Mouse (Mus musculus) mouse embryonic stem cell (cell line): ENCODE measurements around the gene Ucp2.

Experiments used
- in situ Hi-C, 2 experiments: fragments of 300-500 bp; cut with MboI; formaldehyde crosslinking; loops; 1 replicate in 1 of 2; 3 replicates in 1 of 2; pipeline ENCODE4 v1.14.3; 2019 to 2020; ENCODE audit warnings: low sequenced_read_pairs in 2 of 2, low pct_unique_long_range_greater_than_20kb in 1 of 2, mixed read lengths in 1 of 2; ENCODE audit not compliant: unreplicated experiment in 1 of 2

Ucp2 gene

DNA sequence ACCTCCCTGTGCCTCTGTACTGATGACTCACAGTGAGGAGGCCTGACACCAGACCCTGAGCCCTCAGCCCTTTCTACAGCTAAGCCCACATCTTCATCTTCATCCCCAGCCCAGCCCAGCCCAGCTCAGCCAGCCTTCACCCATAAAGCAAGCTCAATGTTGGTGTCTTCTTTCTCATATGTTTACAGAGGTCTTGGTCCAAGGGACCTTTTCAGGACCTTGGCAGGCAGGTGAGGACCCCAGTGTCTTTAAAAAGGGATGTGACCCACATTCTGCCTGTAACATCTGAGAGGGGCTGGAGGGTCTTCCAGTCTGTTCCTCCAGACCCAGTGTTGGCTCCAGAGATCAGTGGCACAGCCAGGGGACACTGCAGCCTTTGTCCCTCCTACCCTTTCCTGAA, 6.3 kb downstream of the Ucp2 start:
- in situ Hi-C loops: no loop called here

- in situ Hi-C loops: no loop called here
Observed at GRCm38 (mm10) chr7:100500276-100500977, 7.3 kb downstream of the Ucp2 start.

GRCm38 (mm10) chr7:100501027-100501843, 8.1 kb downstream of the Ucp2 start:
- in situ Hi-C loops: no loop called here

- in situ Hi-C loops: no loop called here
Observed at GRCm38 (mm10) chr7:100501844-100502373, 8.8 kb downstream of the Ucp2 start.

- in situ Hi-C loops: no loop called here
Observed at GRCm38 (mm10) chr7:100502374-100502922, 9.3 kb downstream of the Ucp2 start.

DNA sequence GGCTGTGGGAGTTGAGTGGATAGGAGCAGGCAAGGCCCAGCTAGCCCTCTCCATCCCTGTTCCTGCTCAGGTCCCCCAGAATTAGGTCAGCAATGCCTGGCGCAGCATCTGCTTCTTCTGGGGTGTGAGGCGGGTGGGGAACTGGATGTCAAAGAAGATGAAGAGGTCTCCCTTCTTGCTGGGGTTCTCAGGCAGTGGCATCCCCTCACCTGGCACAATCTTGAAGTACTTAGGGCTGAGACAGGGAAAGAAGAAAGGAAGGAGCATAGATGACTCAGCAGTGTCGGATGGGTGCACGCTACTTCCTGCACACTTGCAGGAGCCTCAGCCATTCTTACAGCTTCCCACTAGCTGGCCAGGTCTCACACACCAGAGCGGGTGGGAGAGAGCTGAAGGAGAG, 9.9 kb downstream of the Ucp2 start:
- in situ Hi-C loops: no loop called here

GRCm38 (mm10) chr7:100504740-100505487, 11.8 kb downstream of the Ucp2 start:
- in situ Hi-C loops: no loop called here

GRCm38 (mm10) chr7:100506494-100506893, 13.4 kb downstream of the Ucp2 start:
- in situ Hi-C loops: no loop called here

DNA sequence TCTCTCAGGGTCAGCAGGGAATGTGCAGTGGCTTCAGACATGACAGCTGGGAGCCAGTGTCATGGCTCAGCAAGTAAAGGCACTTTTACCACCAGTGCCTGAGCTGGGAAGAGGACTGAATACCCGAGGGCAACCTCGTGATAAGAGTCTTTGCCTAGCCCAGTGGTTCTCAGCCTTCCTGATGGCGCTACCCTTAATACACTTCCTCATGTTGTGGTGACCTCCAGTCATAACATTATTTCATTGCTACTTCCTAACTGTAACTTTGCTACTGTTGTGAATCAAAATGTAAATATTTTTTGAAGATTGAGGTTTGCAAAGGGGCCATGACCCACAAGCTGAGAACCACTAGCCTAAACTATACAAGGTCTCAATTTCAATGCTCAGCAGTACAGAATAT, 15.5 kb downstream of the Ucp2 start:
- in situ Hi-C loops: no loop called here

- in situ Hi-C loops: no loop called here
Observed at GRCm38 (mm10) chr7:100511602-100512001, 18.5 kb downstream of the Ucp2 start.

- in situ Hi-C loops: no loop called here
Observed at GRCm38 (mm10) chr7:100514573-100514972, 21.4 kb downstream of the Ucp2 start, which contains the start of gene Dnajb13. TSS of gene Dnajb13 (minus strand) at chr7:100514960.

DNA sequence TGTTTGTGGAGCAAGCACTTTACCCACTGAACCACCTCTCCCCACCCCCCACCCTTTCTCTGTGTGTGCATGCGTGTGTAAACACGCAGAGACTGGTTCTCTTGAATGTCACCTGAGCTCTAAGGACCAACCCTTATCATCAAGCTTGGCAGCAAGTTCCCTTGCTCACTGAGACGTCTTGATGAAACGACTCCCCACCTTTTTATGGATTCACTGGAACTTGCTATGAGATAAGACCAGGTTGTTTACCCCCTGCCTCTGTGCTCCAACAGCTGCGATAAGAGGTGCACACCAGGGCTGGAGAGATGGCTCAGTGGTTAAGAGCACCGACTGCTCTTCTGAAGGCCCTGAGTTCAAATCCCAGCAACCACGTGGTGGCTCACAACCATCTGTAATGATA, 27.1 kb downstream of the Ucp2 start:
- in situ Hi-C loops: no loop called here

DNA sequence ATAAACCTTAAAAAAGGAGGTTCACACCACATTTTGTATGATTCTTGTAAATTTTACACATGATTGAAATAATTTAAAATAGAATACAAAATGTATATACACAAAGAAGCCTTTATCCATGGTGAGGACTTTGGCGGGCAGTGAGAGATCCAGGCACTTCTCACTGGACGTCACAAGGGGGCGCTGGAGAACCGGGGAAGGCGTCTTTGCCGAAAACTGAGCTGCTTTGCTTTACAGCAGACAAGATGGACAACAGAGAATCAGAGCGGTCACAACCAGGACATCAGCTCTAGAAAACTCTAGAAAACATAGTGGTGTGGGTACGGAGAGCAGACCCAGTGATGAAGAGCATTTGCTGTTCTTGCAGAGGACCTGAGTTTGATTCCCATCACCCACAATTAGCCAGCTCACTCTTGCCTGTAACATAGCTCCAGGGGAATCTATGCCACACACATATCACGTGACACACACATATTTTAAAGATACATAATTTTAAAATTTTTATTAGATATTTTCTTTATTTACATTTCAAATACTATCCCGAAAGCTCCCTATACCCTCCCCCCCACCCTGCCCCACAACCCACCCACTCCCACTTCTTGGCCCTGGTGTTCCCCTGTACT, 27.6 kb downstream of the Ucp2 start:
- in situ Hi-C loops: no loop called here

GRCm38 (mm10) chr7:100522222-100522621, 29.1 kb downstream of the Ucp2 start:
- in situ Hi-C loops: no loop called here

GRCm38 (mm10) chr7:100524669-100525068, 31.5 kb downstream of the Ucp2 start:
- in situ Hi-C loops: no loop called here

DNA sequence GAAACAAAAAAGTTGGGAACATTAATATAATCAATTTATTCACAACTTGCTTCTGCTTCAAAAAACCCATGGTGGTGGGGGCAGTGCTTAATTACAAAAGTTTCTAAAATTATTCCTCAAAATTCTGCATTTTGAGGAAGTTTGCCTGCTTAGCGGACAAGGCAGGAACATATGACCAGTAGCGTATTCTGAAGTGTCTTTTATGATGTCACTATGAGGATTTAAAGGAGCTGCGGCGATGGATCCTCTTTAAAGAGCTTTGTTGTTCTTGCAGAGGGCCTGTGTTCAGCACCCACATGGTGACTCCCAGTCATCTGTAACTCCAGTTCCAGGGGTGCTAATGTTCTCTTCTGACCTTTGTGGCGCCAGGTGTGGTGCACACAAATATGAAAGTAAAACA, 37.6 kb downstream of the Ucp2 start:
- in situ Hi-C loops: no loop called here

DNA sequence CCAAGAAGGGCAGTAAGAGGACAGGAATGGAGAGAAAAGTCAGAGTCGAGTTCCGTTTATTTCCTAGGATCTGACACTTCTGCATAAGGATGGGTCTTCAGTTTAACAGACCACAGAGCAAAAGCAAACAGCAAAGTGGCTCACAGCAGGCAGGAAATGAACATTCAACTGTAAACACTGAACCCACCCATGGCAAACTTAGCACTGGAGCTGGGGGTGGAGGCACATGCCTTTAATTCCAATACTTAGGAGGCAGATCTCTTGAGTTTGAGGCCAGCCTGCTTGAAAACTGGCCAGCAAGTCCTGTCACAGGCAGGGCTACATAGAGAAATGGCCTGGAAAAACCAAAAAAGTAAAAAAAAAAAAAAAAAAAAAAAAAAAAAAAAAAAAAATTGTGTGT, 40.4 kb downstream of the Ucp2 start:
- in situ Hi-C loops: no loop called here

- in situ Hi-C loops: no loop called here
Observed at GRCm38 (mm10) chr7:100534216-100534615, 41.1 kb downstream of the Ucp2 start.
